Mouse (Mus musculus): ENCODE results near the gene Stxbp1. TPM values are rescaled to one million over a fixed set of nuclear protein-coding genes. Genes with fewer than 3 reads are reported as not detected.
A peak's percentile ranks its signal among the peaks of the same experiment; 100 is the strongest.

Gene Stxbp1
- polyA plus RNA-seq, 1 experiment from 2014 or later, result 28.3 TPM

- no peak overlapping the region for H3K4me3 ChIP-seq
- no peak overlapping the region for H3K4me2 ChIP-seq (replicated peaks)
- 24% methylated on average over 3 of the region's 3 CpGs for WGBS
- H3K9ac ChIP-seq, result 0 out of 2 replicates have a peak overlapping the region, but pooled peaks have one; percentile 29
- H3K27me3 ChIP-seq, result no peaks in the 10 kb centered on the region
- H3K9me3 ChIP-seq, result no peaks in the 10 kb centered on the region
- peak overlapping the region; percentile 81 for H3K27ac ChIP-seq
- 0 out of 2 replicates have a peak, but pooled peaks cover 3% of the 10 kb centered on the region for H3K36me3 ChIP-seq
- peaks cover 79% of the 10 kb centered on the region for H3K4me1 ChIP-seq
- ATAC-seq (ENCODE audit: insufficient number of reproducible peaks, insufficient read depth, low FRiP score, low TSS enrichment), result no peak
These were observed 34.7 kb upstream of the Stxbp1 start for GRCm38 (mm10) chr2:32881723-32882122.

- peak overlapping the region; percentile 29; the same call in 1 of the 2 replicates for H3K9ac ChIP-seq
- H3K4me3 ChIP-seq, result no peak overlapping the region
- no peaks in the 10 kb centered on the region for H3K9me3 ChIP-seq
- ATAC-seq (ENCODE audit: insufficient number of reproducible peaks, insufficient read depth, low FRiP score, low TSS enrichment), result no peak
- no peaks in the 10 kb centered on the region for H3K27me3 ChIP-seq
- H3K36me3 ChIP-seq, result 0 out of 2 replicates have a peak, but pooled peaks cover 3% of the 10 kb centered on the region
- H3K27ac ChIP-seq, result peak overlapping the region; percentile 81
- 21% methylated on average over 6 of the region's 6 CpGs for WGBS
- H3K4me2 ChIP-seq (replicated peaks), result no peak overlapping the region
- H3K4me1 ChIP-seq, result peaks cover 79% of the 10 kb centered on the region
These were observed 34.0 kb upstream of the Stxbp1 start for GRCm38 (mm10) chr2:32881054-32881453.

GRCm38 (mm10) chr2:32879593-32879992 is 32.5 kb upstream of the Stxbp1 start:
- no peak overlapping the region for H3K9ac ChIP-seq
- 77% methylated on average over 5 of the region's 5 CpGs for WGBS
- H3K4me1 ChIP-seq, result peaks cover 79% of the 10 kb centered on the region
- H3K9me3 ChIP-seq, result no peaks in the 10 kb centered on the region
- H3K27ac ChIP-seq, result no peak overlapping the region
- H3K27me3 ChIP-seq, result no peaks in the 10 kb centered on the region
- H3K4me2 ChIP-seq (replicated peaks), result no peak overlapping the region
- no peak overlapping the region for H3K4me3 ChIP-seq
- ATAC-seq (ENCODE audit: insufficient number of reproducible peaks, insufficient read depth, low FRiP score, low TSS enrichment), result no peak
- H3K36me3 ChIP-seq, result 0 out of 2 replicates have a peak, but pooled peaks cover 3% of the 10 kb centered on the region

GRCm38 (mm10) chr2:32878396-32878795 is 31.4 kb upstream of the Stxbp1 start:
- Histone ChIP-seq H3K9ac (peak overlapping the region; percentile 88), H3K27me3 (no peaks in the 10 kb centered on the region), H3K27ac (no peak overlapping the region), H3K9me3 (no peaks in the 10 kb centered on the region), H3K4me3 (0 out of 2 replicates have a peak overlapping the region, but pooled peaks have one; percentile 80), H3K36me3 (no peaks in the 10 kb centered on the region), H3K4me1 (peaks cover 74% of the 10 kb centered on the region), H3K4me2 (replicated peaks) (peak overlapping the region; percentile 72)
- WGBS, result 65% methylated on average over 3 of the region's 3 CpGs
- no peak for ATAC-seq (ENCODE audit: insufficient number of reproducible peaks, insufficient read depth, low FRiP score, low TSS enrichment)

- H3K27ac ChIP-seq, result 0 out of 2 replicates have a peak overlapping the region, but pooled peaks have one; percentile 12
- H3K4me1 ChIP-seq, result peaks cover 70% of the 10 kb centered on the region
- H3K4me2 ChIP-seq (replicated peaks), result peak overlapping the region; percentile 72
- no peaks in the 10 kb centered on the region for H3K27me3 ChIP-seq
- no peak for ATAC-seq (ENCODE audit: insufficient number of reproducible peaks, insufficient read depth, low FRiP score, low TSS enrichment)
- H3K4me3 ChIP-seq, result peak overlapping the region; percentile 80
- H3K9me3 ChIP-seq, result no peaks in the 10 kb centered on the region
- WGBS, result 40% methylated on average over 6 of the region's 6 CpGs
- peak overlapping the region; percentile 88 for H3K9ac ChIP-seq
- H3K36me3 ChIP-seq, result no peaks in the 10 kb centered on the region
These were observed 30.8 kb upstream of the Stxbp1 start for GRCm38 (mm10) chr2:32877761-32878393.

- 0 out of 2 replicates have a peak overlapping the region, but pooled peaks have one; percentile 12 for H3K27ac ChIP-seq
- H3K9ac ChIP-seq, result peak overlapping the region; percentile 88
- no peaks in the 10 kb centered on the region for H3K36me3 ChIP-seq
- peak overlapping the region; percentile 80 for H3K4me3 ChIP-seq
- H3K9me3 ChIP-seq, result no peaks in the 10 kb centered on the region
- peak overlapping the region; percentile 72 for H3K4me2 ChIP-seq (replicated peaks)
- H3K27me3 ChIP-seq, result no peaks in the 10 kb centered on the region
- peaks cover 64% of the 10 kb centered on the region for H3K4me1 ChIP-seq
- WGBS, result 23% methylated on average over 5 of the region's 5 CpGs
- no peak for ATAC-seq (ENCODE audit: insufficient number of reproducible peaks, insufficient read depth, low FRiP score, low TSS enrichment)
These were observed 30.3 kb upstream of the Stxbp1 start for GRCm38 (mm10) chr2:32877303-32877702.

- Histone ChIP-seq H3K27me3 (no peaks in the 10 kb centered on the region), H3K4me1 (peaks cover 58% of the 10 kb centered on the region), H3K4me3 (peak overlapping the region; percentile 80), H3K9me3 (no peaks in the 10 kb centered on the region), H3K9ac (peak overlapping the region; percentile 88), H3K27ac (peak overlapping the region; percentile 86), H3K36me3 (no peaks in the 10 kb centered on the region), H3K4me2 (replicated peaks) (peak overlapping the region; percentile 72)
- WGBS, result 2% methylated on average over 20 of the region's 20 CpGs
- ATAC-seq (ENCODE audit: insufficient number of reproducible peaks, insufficient read depth, low FRiP score, low TSS enrichment), result peak; percentile 11; the same call in 1 of the 2 replicates
These were observed 29.7 kb upstream of the Stxbp1 start for GRCm38 (mm10) chr2:32876490-32877302.

GRCm38 (mm10) chr2:32875675-32876489 is 28.8 kb upstream of the Stxbp1 start, which contains the start of gene Fam129b:
Gene Fam129b, plus strand, starts transcription at chr2:32876114.
- peak; percentile 65 for ATAC-seq (ENCODE audit: insufficient number of reproducible peaks, insufficient read depth, low FRiP score, low TSS enrichment)
- H3K4me1 ChIP-seq, result peaks cover 50% of the 10 kb centered on the region
- H3K27ac ChIP-seq, result peak within 1 kb of the TSS; percentile 86
- H3K4me2 ChIP-seq (replicated peaks), result peak within 1 kb of the TSS; percentile 72
- no peaks in the 10 kb centered on the region for H3K27me3 ChIP-seq
- no peaks in the 10 kb centered on the region for H3K36me3 ChIP-seq
- H3K4me3 ChIP-seq, result peak within 1 kb of the TSS; percentile 80
- WGBS, result under 1% methylated on average over 68 of the region's 68 CpGs
- peak within 1 kb of the TSS; percentile 88 for H3K9ac ChIP-seq
- H3K9me3 ChIP-seq, result no peaks in the 10 kb centered on the region

GRCm38 (mm10) chr2:32874951-32875674 is 28.1 kb upstream of the Stxbp1 start:
- H3K4me2 ChIP-seq (replicated peaks), result peak overlapping the region; percentile 72
- H3K27ac ChIP-seq, result peak overlapping the region; percentile 86
- H3K9ac ChIP-seq, result peak overlapping the region; percentile 88
- peak; percentile 6; the same call in 1 of the 2 replicates for ATAC-seq (ENCODE audit: insufficient number of reproducible peaks, insufficient read depth, low FRiP score, low TSS enrichment)
- peaks cover 42% of the 10 kb centered on the region for H3K4me1 ChIP-seq
- WGBS, result 13% methylated on average over 15 of the region's 15 CpGs
- no peaks in the 10 kb centered on the region for H3K27me3 ChIP-seq
- no peaks in the 10 kb centered on the region for H3K9me3 ChIP-seq
- peak overlapping the region; percentile 80 for H3K4me3 ChIP-seq
- no peaks in the 10 kb centered on the region for H3K36me3 ChIP-seq

GRCm38 (mm10) chr2:32874070-32874469 is 27.0 kb upstream of the Stxbp1 start:
- H3K4me2 ChIP-seq (replicated peaks), result peak overlapping the region; percentile 72
- no peak overlapping the region for H3K9ac ChIP-seq
- no peaks in the 10 kb centered on the region for H3K9me3 ChIP-seq
- H3K27me3 ChIP-seq, result no peaks in the 10 kb centered on the region
- H3K36me3 ChIP-seq, result no peaks in the 10 kb centered on the region
- peaks cover 32% of the 10 kb centered on the region for H3K4me1 ChIP-seq
- no peak for ATAC-seq (ENCODE audit: insufficient number of reproducible peaks, insufficient read depth, low FRiP score, low TSS enrichment)
- peak overlapping the region; percentile 36; the same call in 1 of the 2 replicates for H3K27ac ChIP-seq
- no peak overlapping the region for H3K4me3 ChIP-seq
- WGBS, result 66% methylated on average over 3 of the region's 3 CpGs
